25 mouse cellular contexts compared by ENCODE assay signal in genomic region chr14:113656864-113657263, GRCm38 (mm10).
A peak's percentile ranks its signal among the peaks of the same experiment; 100 is the strongest.
DNase-seq lines count a peak whose midpoint lies in the region; ATAC-seq and TF ChIP-seq lines count a peak whose summit lies in the region.
"Had no signal": no experiment of that assay in that cellular context is flagged by ENCODE, and none has a peak within 500 bp of the region (broad histone marks: within the 10 kb centered on the region; RNA-seq: fewer than 3 reads in every experiment).

No protein-coding gene starts in this region.

- no peak overlapping the region for H3K9ac ChIP-seq in embryonic facial prominence, embryonic 11.5 days (replicated peaks; ENCODE audit: low read length)
- no peak overlapping the region for H3K9ac ChIP-seq in forebrain, embryonic 16.5 days (replicated peaks; ENCODE audit: low read depth, low read length)
- no peak overlapping the region for H3K9ac ChIP-seq in forebrain, embryonic 15.5 days (replicated peaks)
- H3K9ac ChIP-seq in midbrain, embryonic 16.5 days (ENCODE audit: low read depth, low read length), result no peak overlapping the region
- no peak overlapping the region for H3K9ac ChIP-seq in midbrain, embryonic 13.5 days (replicated peaks)
- H3K9ac ChIP-seq: embryonic facial prominence, embryonic 13.5 days; heart, embryonic 12.5 days; heart, embryonic 15.5 days; hindbrain, embryonic 14.5 days had no signal

- H3K4me1 ChIP-seq in embryonic facial prominence, embryonic 11.5 days (ENCODE audit: control insufficient read depth, insufficient read depth, low read length), result no peaks in the 10 kb centered on the region
- no peaks in the 10 kb centered on the region for H3K4me1 ChIP-seq in embryonic facial prominence, embryonic 10.5 days
- peaks cover 2% of the 10 kb centered on the region; the same call in 1 of the 2 replicates for H3K4me1 ChIP-seq in forebrain, embryonic 16.5 days (replicated peaks; ENCODE audit: control insufficient read depth, insufficient read depth, low read length)
- H3K4me1 ChIP-seq in forebrain, embryonic 15.5 days, result peaks cover 5% of the 10 kb centered on the region; the same call in 1 of the 2 replicates
- H3K4me1 ChIP-seq in midbrain, embryonic 16.5 days (ENCODE audit: control insufficient read depth, insufficient read depth, low read length), result peaks cover 3% of the 10 kb centered on the region; the same call in 1 of the 2 replicates
- H3K4me1 ChIP-seq in midbrain, embryonic 13.5 days (replicated peaks), result no peaks in the 10 kb centered on the region
- H3K4me1 ChIP-seq: embryonic facial prominence, embryonic 13.5 days; heart, embryonic 12.5 days; heart, embryonic 15.5 days; hindbrain, embryonic 10.5 days had no signal

- peak; percentile 65; the same call in 1 of the 2 replicates for ATAC-seq in embryonic facial prominence, embryonic 11.5 days (replicated peaks; ENCODE audit: insufficient number of reproducible peaks, low FRiP score, low TSS enrichment, low read depth)
- peak; percentile 45; the same call in 1 of the 2 replicates for ATAC-seq in forebrain, embryonic 16.5 days
- ATAC-seq in forebrain, embryonic 15.5 days (replicated peaks), result no peak
- 0 out of 2 replicates have a peak, but pooled peaks have one; percentile 32 for ATAC-seq in midbrain, embryonic 16.5 days
- no peak for ATAC-seq in midbrain, embryonic 13.5 days
- ATAC-seq: activated CD4-positive, CD25-positive, alpha-beta regulatory T cell, adult 4 months; intestine, postnatal 0 days had no signal

- 36% methylated on average over 1 of the region's 1 CpGs for WGBS in embryonic facial prominence, embryonic 11.5 days
- WGBS in embryonic facial prominence, embryonic 10.5 days, result 43% methylated on average over 1 of the region's 1 CpGs
- 3% methylated on average over 1 of the region's 1 CpGs for WGBS in forebrain, embryonic 16.5 days
- 12% methylated on average over 1 of the region's 1 CpGs for WGBS in forebrain, embryonic 15.5 days
- 14% methylated on average over 1 of the region's 1 CpGs for WGBS in midbrain, embryonic 16.5 days
- 27% methylated on average over 1 of the region's 1 CpGs for WGBS in midbrain, embryonic 13.5 days

- no peaks in the 10 kb centered on the region for H3K9me3 ChIP-seq in embryonic facial prominence, embryonic 11.5 days (replicated peaks; ENCODE audit: control insufficient read depth, low read length)
- H3K9me3 ChIP-seq in embryonic facial prominence, embryonic 10.5 days, result no peaks in the 10 kb centered on the region
- H3K9me3 ChIP-seq in forebrain, embryonic 16.5 days (ENCODE audit: control insufficient read depth, low read length), result no peaks in the 10 kb centered on the region
- H3K9me3 ChIP-seq in forebrain, embryonic 15.5 days, result no peaks in the 10 kb centered on the region
- H3K9me3 ChIP-seq in midbrain, embryonic 16.5 days (replicated peaks; ENCODE audit: control insufficient read depth, low read length, poor library complexity, severe bottlenecking), result no peaks in the 10 kb centered on the region
- H3K9me3 ChIP-seq in midbrain, embryonic 13.5 days, result no peaks in the 10 kb centered on the region
- H3K9me3 ChIP-seq: embryonic facial prominence, embryonic 13.5 days; heart, embryonic 12.5 days; heart, embryonic 15.5 days; hindbrain, embryonic 10.5 days had no signal

- peak; percentile 23 for DNase-seq in embryonic facial prominence, embryonic 11.5 days (ENCODE audit: low spot score)
- DNase-seq in embryonic facial prominence, embryonic 10.5 days (ENCODE audit: low spot score), result no peak
- peak; percentile 18 for DNase-seq in brain, embryonic 18.5 days (ENCODE audit: low read depth, low spot score)
- DNase-seq in left cerebral cortex, adult 2 months (ENCODE audit: extremely low spot score in 1 of 2, low spot score in 2 of 2), result no peak
- DNase-seq: adrenal gland, adult 8-10 months; adrenal gland, postnatal 25 days; cerebellum, adult 18-20 months; cerebellum, adult 9-10 months; cerebellum, postnatal 14 days; gastrocnemius, postnatal 25 days; heart, adult 18-20 months; heart, postnatal 10 days; heart, postnatal 36 days; kidney, adult 2 months had no signal

- no peak overlapping the region for H3K27ac ChIP-seq in embryonic facial prominence, embryonic 11.5 days (replicated peaks; ENCODE audit: low read depth, low read length)
- no peak overlapping the region for H3K27ac ChIP-seq in embryonic facial prominence, embryonic 10.5 days (replicated peaks)
- H3K27ac ChIP-seq in forebrain, embryonic 16.5 days (ENCODE audit: low read length), result no peak overlapping the region
- H3K27ac ChIP-seq in forebrain, embryonic 15.5 days (replicated peaks), result no peak overlapping the region
- H3K27ac ChIP-seq in midbrain, embryonic 16.5 days (ENCODE audit: low read length), result no peak overlapping the region
- no peak overlapping the region for H3K27ac ChIP-seq in midbrain, embryonic 13.5 days
- no peak overlapping the region for H3K27ac ChIP-seq in left cerebral cortex, adult 2 months
- H3K27ac ChIP-seq: embryonic facial prominence, embryonic 13.5 days; heart, embryonic 15.5 days; hindbrain, embryonic 10.5 days; hindbrain, embryonic 14.5 days had no signal

- H3K4me2 ChIP-seq in embryonic facial prominence, embryonic 11.5 days (ENCODE audit: low read depth, low read length), result no peak overlapping the region
- H3K4me2 ChIP-seq in forebrain, embryonic 16.5 days (ENCODE audit: low read length), result no peak overlapping the region
- no peak overlapping the region for H3K4me2 ChIP-seq in forebrain, embryonic 15.5 days (replicated peaks)
- no peak overlapping the region for H3K4me2 ChIP-seq in midbrain, embryonic 16.5 days (ENCODE audit: low read length)
- no peak overlapping the region for H3K4me2 ChIP-seq in midbrain, embryonic 13.5 days (replicated peaks)
- H3K4me2 ChIP-seq: embryonic facial prominence, embryonic 13.5 days; heart, embryonic 12.5 days; heart, embryonic 15.5 days; hindbrain, embryonic 14.5 days had no signal

- H3K27me3 ChIP-seq in embryonic facial prominence, embryonic 11.5 days (ENCODE audit: control insufficient read depth, insufficient read depth, low read length), result no peaks in the 10 kb centered on the region
- no peaks in the 10 kb centered on the region for H3K27me3 ChIP-seq in embryonic facial prominence, embryonic 10.5 days (replicated peaks; ENCODE audit: low read depth, poor library complexity, severe bottlenecking)
- no peaks in the 10 kb centered on the region for H3K27me3 ChIP-seq in forebrain, embryonic 16.5 days (replicated peaks; ENCODE audit: control insufficient read depth, insufficient read depth, low read length)
- H3K27me3 ChIP-seq in forebrain, embryonic 15.5 days, result no peaks in the 10 kb centered on the region
- H3K27me3 ChIP-seq in midbrain, embryonic 16.5 days (ENCODE audit: control insufficient read depth, insufficient read depth, low read depth, low read length), result no peaks in the 10 kb centered on the region
- no peaks in the 10 kb centered on the region for H3K27me3 ChIP-seq in midbrain, embryonic 13.5 days
- H3K27me3 ChIP-seq: embryonic facial prominence, embryonic 13.5 days; heart, embryonic 12.5 days; heart, embryonic 15.5 days had no signal

- H3K36me3 ChIP-seq in embryonic facial prominence, embryonic 11.5 days (replicated peaks; ENCODE audit: control insufficient read depth, insufficient read depth, low read depth, low read length), result no peaks in the 10 kb centered on the region
- H3K36me3 ChIP-seq in embryonic facial prominence, embryonic 10.5 days (replicated peaks), result no peaks in the 10 kb centered on the region
- H3K36me3 ChIP-seq in forebrain, embryonic 16.5 days (ENCODE audit: control insufficient read depth, insufficient read depth), result no peaks in the 10 kb centered on the region
- H3K36me3 ChIP-seq in forebrain, embryonic 15.5 days, result no peaks in the 10 kb centered on the region
- no peaks in the 10 kb centered on the region for H3K36me3 ChIP-seq in midbrain, embryonic 16.5 days (ENCODE audit: control insufficient read depth, insufficient read depth, low read length)
- H3K36me3 ChIP-seq in midbrain, embryonic 13.5 days, result no peaks in the 10 kb centered on the region
- H3K36me3 ChIP-seq: embryonic facial prominence, embryonic 13.5 days; heart, embryonic 12.5 days; heart, embryonic 15.5 days; hindbrain, embryonic 10.5 days had no signal

- no peak overlapping the region for H3K4me3 ChIP-seq in embryonic facial prominence, embryonic 11.5 days (ENCODE audit: low read depth, low read length)
- no peak overlapping the region for H3K4me3 ChIP-seq in embryonic facial prominence, embryonic 10.5 days
- no peak overlapping the region for H3K4me3 ChIP-seq in forebrain, embryonic 16.5 days (replicated peaks; ENCODE audit: low read length)
- H3K4me3 ChIP-seq in forebrain, embryonic 15.5 days, result no peak overlapping the region
- no peak overlapping the region for H3K4me3 ChIP-seq in midbrain, embryonic 16.5 days (ENCODE audit: low read depth, low read length)
- H3K4me3 ChIP-seq in midbrain, embryonic 13.5 days (replicated peaks), result no peak overlapping the region
- H3K4me3 ChIP-seq in left cerebral cortex, adult 2 months, result no peak overlapping the region
- H3K4me3 ChIP-seq: embryonic facial prominence, embryonic 13.5 days; heart, embryonic 12.5 days; heart, embryonic 15.5 days; hindbrain, embryonic 10.5 days had no signal

- TF ChIP-seq CTCF in left cerebral cortex, adult 2 months (IDR thresholded peaks at IDR 0.05), result no peak

- intact Hi-C loops in left cerebral cortex, adult 2 months (cut with DNase I), result no loop called here

Comparison
In these comparisons a context has a peak if more than half of its experiments do, and no peak if none do; other contexts are left out.
1. ATAC-seq: peak in embryonic facial prominence, embryonic 11.5 days (single experiment), forebrain, embryonic 16.5 days (single experiment) and midbrain, embryonic 16.5 days (single experiment); none in forebrain, embryonic 15.5 days (single experiment) and midbrain, embryonic 13.5 days (single experiment).
2. DNase-seq: peak in embryonic facial prominence, embryonic 11.5 days (single experiment) and brain, embryonic 18.5 days (single experiment); none in embryonic facial prominence, embryonic 10.5 days (single experiment) and left cerebral cortex, adult 2 months (0 of 2).